Mouse (Mus musculus) heart, embryonic 14.5 days (tissue): Measurements from ENCODE around the gene Senp6. TPM values are rescaled to one million over a fixed set of nuclear protein-coding genes. Genes with fewer than 3 reads are reported as not detected.
"Not testable (repeated sequence)": the region's sequence is repeated elsewhere in the genome, so short reads cannot be mapped to it uniquely, and the experiment has no call there.

ENCODE experiments used
- ATAC-seq: fragments of 200-750 bp; cut with Nextera tagmentation; 2 replicates; pipeline ENCODE4 v1.8.0; 2017; ENCODE audit warnings: low read depth, moderate TSS enrichment; ENCODE audit not compliant: insufficient number of reproducible peaks, insufficient read depth, low FRiP score
- H3K27ac ChIP-seq, 2 experiments: fragments of 200-500 bp in 1 of 2; fragments of 300-500 bp in 1 of 2; sonication (generic) in 1 of 2; replicated peaks in 1 of 2; 2 replicates each; pipeline ENCODE4 v1.5.1; 2012 to 2014; ENCODE audit warnings: low read depth in 2 of 2, low read length in 2 of 2, control low read depth in 1 of 2, mild to moderate bottlenecking in 1 of 2, mixed read lengths in 1 of 2; ENCODE audit not compliant: control insufficient read depth in 1 of 2, insufficient read depth in 1 of 2
- H3K27me3 ChIP-seq: fragments of 300-500 bp; sonication (generic); 2 replicates; pipeline ENCODE4 v1.6.1; 2014; ENCODE audit warnings: mild to moderate bottlenecking, low read length, control low read depth; ENCODE audit not compliant: control insufficient read depth, insufficient read depth
- H3K36me3 ChIP-seq: fragments of 300-500 bp; sonication (generic); 2 replicates; pipeline ENCODE4 v1.6.1; 2014; ENCODE audit warnings: mild to moderate bottlenecking, control low read depth, low read length, mixed read lengths; ENCODE audit not compliant: control insufficient read depth, insufficient read depth
- H3K4me1 ChIP-seq, 2 experiments: fragments of 200-500 bp in 1 of 2; fragments of 300-500 bp in 1 of 2; sonication (generic) in 1 of 2; 2 replicates each; pipeline ENCODE4 v1.6.1; 2012 to 2014; ENCODE audit warnings: low read length in 2 of 2, control low read depth in 1 of 2, mixed read lengths in 1 of 2; ENCODE audit not compliant: control insufficient read depth in 2 of 2, insufficient read depth in 2 of 2
- H3K4me2 ChIP-seq: fragments of 300-500 bp; sonication (generic); 2 replicates; pipeline ENCODE4 v1.6.1; 2014; ENCODE audit warnings: mild to moderate bottlenecking, low read length
- H3K4me3 ChIP-seq, 2 experiments: fragments of 200-500 bp in 1 of 2; fragments of 300-500 bp in 1 of 2; sonication (generic) in 1 of 2; 2 replicates each; pipeline ENCODE4 v1.5.1; 2012 to 2014; ENCODE audit warnings: low read length in 2 of 2, mild to moderate bottlenecking in 2 of 2, control low read depth in 1 of 2, low read depth in 1 of 2, moderate library complexity in 1 of 2; ENCODE audit not compliant: control insufficient read depth in 1 of 2, insufficient read depth in 1 of 2
- H3K9ac ChIP-seq: fragments of 300-500 bp; sonication (generic); 2 replicates; pipeline ENCODE4 v1.6.1; 2014; ENCODE audit warnings: mild to moderate bottlenecking, low read length
- H3K9me3 ChIP-seq: fragments of 300-500 bp; sonication (generic); 2 replicates; pipeline ENCODE4 v1.6.1; 2016; ENCODE audit warnings: low read length, control low read depth; ENCODE audit not compliant: control insufficient read depth
- WGBS: fragments of 180-500 bp; shearing (Covaris S2); extraction: QIAGEN DNeasy Blood & Tissue Kit; methylation state at CpG from one replicate; pipeline ENCODE4 v1.1.7; 2014; 5-methylcytosine and 5-hydroxymethylcytosine counted together
- polyA plus RNA-seq: library from polyadenylated mRNA; unstranded; fragments of >200 nt; fragmentation: Nextera tagmentation; extraction: Ambion mirVana; gene quantifications from 2 replicates; pipeline ENCODE4 v1.2.1, GENCODE M21; 2014

Senp6 gene
- polyA plus RNA-seq, 1 experiment from 2014 or later, result 51.7 TPM

GRCm38 (mm10) chr9:80074949-80075348 lies 8.2 kb downstream of the Senp6 start:
- Histone ChIP-seq H3K4me1 (peaks cover 0 to 56% of the 10 kb centered on the region in 2 experiments; a peak in 3 of 4 replicates), H3K9me3 (no peaks in the 10 kb centered on the region), H3K4me3 (no peak overlapping the region), H3K27me3 (no peaks in the 10 kb centered on the region), H3K9ac (no peak overlapping the region), H3K4me2 (no peak overlapping the region), H3K27ac (no peak overlapping the region), H3K36me3 (0 out of 2 replicates have a peak, but pooled peaks cover 4% of the 10 kb centered on the region)
- no peak for ATAC-seq

- no peaks in the 10 kb centered on the region for H3K27me3 ChIP-seq
- no peak overlapping the region for H3K4me3 ChIP-seq
- ATAC-seq, result no peak
- peaks cover 4% of the 10 kb centered on the region; the same call in 1 of the 2 replicates for H3K36me3 ChIP-seq
- WGBS, result 83% methylated on average over 1 of the region's 1 CpGs
- H3K9me3 ChIP-seq, result no peaks in the 10 kb centered on the region
- peaks cover 5 to 34% of the 10 kb centered on the region in 2 experiments; a peak in 3 of 4 replicates for H3K4me1 ChIP-seq
- no peak overlapping the region for H3K9ac ChIP-seq
- no peak overlapping the region for H3K27ac ChIP-seq
- H3K4me2 ChIP-seq, result no peak overlapping the region
Measured at GRCm38 (mm10) chr9:80080941-80081340, 14.2 kb downstream of the Senp6 start.

GRCm38 (mm10) chr9:80084429-80085092 lies 17.9 kb downstream of the Senp6 start:
- H3K27me3 ChIP-seq, result no peaks in the 10 kb centered on the region
- peaks cover under 1% of the 10 kb centered on the region; the same call in 1 of the 2 replicates for H3K36me3 ChIP-seq
- WGBS, result 57% methylated on average over 10 of the region's 10 CpGs
- no peak overlapping the region for H3K4me3 ChIP-seq
- H3K4me1 ChIP-seq, result peaks cover 5 to 32% of the 10 kb centered on the region in 2 experiments; a peak in 3 of 4 replicates
- ATAC-seq, result peak; percentile 17; the same call in 1 of the 2 replicates
- H3K9me3 ChIP-seq, result no peaks in the 10 kb centered on the region
- 0 out of 4 replicates have a peak overlapping the region, but pooled peaks have one; percentile 12 to 37 for H3K27ac ChIP-seq
- H3K4me2 ChIP-seq, result no peak overlapping the region
- no peak overlapping the region for H3K9ac ChIP-seq

- Histone ChIP-seq H3K9ac (no peak overlapping the region), H3K27me3 (no peaks in the 10 kb centered on the region), H3K9me3 (no peaks in the 10 kb centered on the region), H3K36me3 (no peaks in the 10 kb centered on the region; the same call in 1 of the 2 replicates), H3K4me3 (no peak overlapping the region), H3K4me2 (no peak overlapping the region), H3K27ac (peak overlapping the region in 1 of 2 experiments; percentile 43; a peak in 2 of 4 replicates), H3K4me1 (peaks cover 5 to 37% of the 10 kb centered on the region in 2 experiments; a peak in 3 of 4 replicates)
- ATAC-seq, result no peak
- WGBS, result 50% methylated on average over 2 of the region's 2 CpGs
Measured at GRCm38 (mm10) chr9:80085665-80086064, 19.0 kb downstream of the Senp6 start.

- H3K4me2 ChIP-seq, ATAC-seq, H3K27me3 ChIP-seq, H3K9me3 ChIP-seq, H3K4me3 ChIP-seq, H3K36me3 ChIP-seq, H3K9ac ChIP-seq: not testable (repeated sequence)
- H3K4me1 ChIP-seq, result peaks cover 5 to 33% of the 10 kb centered on the region in 2 experiments; a peak in 3 of 4 replicates
- 50% methylated on average over 5 of the region's 6 CpGs for WGBS
- 0 out of 4 replicates have a peak overlapping the region, but pooled peaks of 1 of the 2 experiments have one; percentile 2 for H3K27ac ChIP-seq
Measured at GRCm38 (mm10) chr9:80086272-80086966, 19.7 kb downstream of the Senp6 start.

- Histone ChIP-seq H3K36me3 (peaks cover 11% of the 10 kb centered on the region), H3K9me3 (no peaks in the 10 kb centered on the region), H3K4me2 (no peak overlapping the region), H3K27ac (no peak overlapping the region), H3K4me3 (no peak overlapping the region), H3K4me1 (peaks cover 3 to 27% of the 10 kb centered on the region in 2 experiments; a peak in 2 of 4 replicates), H3K9ac (no peak overlapping the region), H3K27me3 (no peaks in the 10 kb centered on the region)
- no peak for ATAC-seq
- 57% methylated on average over 3 of the region's 3 CpGs for WGBS
Measured at GRCm38 (mm10) chr9:80089409-80089808, 22.7 kb downstream of the Senp6 start.

GRCm38 (mm10) chr9:80096325-80096724 lies 29.6 kb downstream of the Senp6 start:
- peaks cover 25% of the 10 kb centered on the region for H3K36me3 ChIP-seq
- no peaks in the 10 kb centered on the region for H3K4me1 ChIP-seq
- no peaks in the 10 kb centered on the region for H3K9me3 ChIP-seq
- no peaks in the 10 kb centered on the region for H3K27me3 ChIP-seq
- H3K4me3 ChIP-seq, result no peak overlapping the region
- H3K9ac ChIP-seq, result no peak overlapping the region
- no peak overlapping the region for H3K4me2 ChIP-seq
- no peak overlapping the region for H3K27ac ChIP-seq
- ATAC-seq, result no peak
- WGBS, result 87% methylated on average over 3 of the region's 3 CpGs
